Mouse (Mus musculus): ENCODE measurements around the gene Tmem102. TPM values are rescaled to one million over a fixed set of nuclear protein-coding genes. Genes with fewer than 3 reads are reported as not detected.

Tmem102 gene
- polyA plus RNA-seq, 1 experiment from 2014 or later = 2.4 TPM

DNA sequence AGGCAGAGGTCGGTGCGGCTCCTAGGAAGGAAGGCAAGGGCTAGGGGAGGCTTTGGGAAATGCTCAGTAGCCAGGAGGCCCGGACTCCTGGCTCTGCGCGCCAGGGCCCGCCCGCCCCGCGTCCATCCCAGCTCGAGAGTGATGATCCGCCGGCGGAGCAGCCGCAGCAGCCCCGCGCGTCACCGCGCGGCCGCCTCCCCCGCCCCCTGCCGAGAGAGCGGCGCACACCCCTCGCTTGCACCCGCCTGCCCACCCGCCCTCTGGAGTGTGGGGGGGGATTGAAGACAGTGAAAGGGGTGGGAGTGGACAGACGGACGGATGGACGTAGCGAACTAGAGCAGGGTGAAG is 32.2 kb upstream of the Tmem102 start, which contains the start of gene Nlgn2:
Nlgn2 (minus strand) TSS at position 181 of the 348 bp plus-strand sequence.
- peak; percentile 68; the same call in 1 of the 2 replicates for ATAC-seq (ENCODE audit: low FRiP score)

GRCm38 (mm10) chr11:69836703-69837576 is 31.5 kb upstream of the Tmem102 start:
- peaks cover 12% of the 10 kb centered on the region; the same call in 1 of the 2 replicates for H3K27me3 ChIP-seq
- H3K4me3 ChIP-seq = peak overlapping the region; percentile 88
- H3K4me2 ChIP-seq (replicated peaks) = peak overlapping the region; percentile 97
- no peaks in the 10 kb centered on the region for H3K9me3 ChIP-seq (replicated peaks)
- peak overlapping the region; percentile 98 for H3K9ac ChIP-seq
- ATAC-seq (ENCODE audit: low FRiP score) = peak; percentile 12
- 2% methylated on average over 38 of the region's 52 CpGs for WGBS
- peaks cover 20% of the 10 kb centered on the region for H3K36me3 ChIP-seq
- H3K27ac ChIP-seq = peak overlapping the region; percentile 97
- peaks cover 40% of the 10 kb centered on the region for H3K4me1 ChIP-seq

More for the DNA sequence above, 32.2 kb upstream of the Tmem102 start, which contains the start of gene Nlgn2:
- H3K9me3 ChIP-seq (replicated peaks) = no peaks in the 10 kb centered on the region
- peak within 1 kb of the TSS; percentile 97 for H3K27ac ChIP-seq
- H3K9ac ChIP-seq = peak within 1 kb of the TSS; percentile 98
- H3K27me3 ChIP-seq = peaks cover 12% of the 10 kb centered on the region; the same call in 1 of the 2 replicates
- peak within 1 kb of the TSS; percentile 88 for H3K4me3 ChIP-seq
- peak within 1 kb of the TSS; percentile 97 for H3K4me2 ChIP-seq (replicated peaks)
- WGBS = under 1% methylated on average over 32 of the region's 32 CpGs
- peaks cover 14% of the 10 kb centered on the region for H3K36me3 ChIP-seq
- H3K4me1 ChIP-seq = peaks cover 40% of the 10 kb centered on the region

DNA sequence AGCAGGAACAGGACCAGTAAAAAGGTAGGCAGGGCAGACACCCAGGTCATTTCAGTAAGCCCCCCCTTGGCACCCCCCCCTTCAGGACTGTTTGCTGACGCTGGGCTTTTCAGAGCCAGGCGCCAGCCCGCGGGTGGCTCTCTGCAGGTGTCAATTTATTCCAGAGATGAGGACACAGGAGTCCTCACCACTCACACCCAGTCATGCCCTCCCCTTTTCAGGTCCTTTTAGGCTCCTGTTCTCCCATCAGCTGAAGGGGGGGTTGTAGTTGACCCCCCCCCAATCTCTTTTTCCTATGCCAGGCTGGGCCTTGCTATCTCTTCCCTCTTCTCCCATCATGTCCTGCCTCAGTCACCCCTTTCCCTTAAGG is 30.5 kb upstream of the Tmem102 start:
- Histone ChIP-seq H3K27me3 (peaks cover 12% of the 10 kb centered on the region; the same call in 1 of the 2 replicates), H3K9me3 (replicated peaks) (no peaks in the 10 kb centered on the region), H3K36me3 (peaks cover 30% of the 10 kb centered on the region), H3K4me1 (peaks cover 44% of the 10 kb centered on the region), H3K4me2 (replicated peaks) (peak overlapping the region; percentile 97), H3K27ac (peak overlapping the region; percentile 97), H3K4me3 (peak overlapping the region; percentile 88), H3K9ac (peak overlapping the region; percentile 98)
- WGBS = 2% methylated on average over 4 of the region's 4 CpGs
- no peak for ATAC-seq (ENCODE audit: low FRiP score)

DNA sequence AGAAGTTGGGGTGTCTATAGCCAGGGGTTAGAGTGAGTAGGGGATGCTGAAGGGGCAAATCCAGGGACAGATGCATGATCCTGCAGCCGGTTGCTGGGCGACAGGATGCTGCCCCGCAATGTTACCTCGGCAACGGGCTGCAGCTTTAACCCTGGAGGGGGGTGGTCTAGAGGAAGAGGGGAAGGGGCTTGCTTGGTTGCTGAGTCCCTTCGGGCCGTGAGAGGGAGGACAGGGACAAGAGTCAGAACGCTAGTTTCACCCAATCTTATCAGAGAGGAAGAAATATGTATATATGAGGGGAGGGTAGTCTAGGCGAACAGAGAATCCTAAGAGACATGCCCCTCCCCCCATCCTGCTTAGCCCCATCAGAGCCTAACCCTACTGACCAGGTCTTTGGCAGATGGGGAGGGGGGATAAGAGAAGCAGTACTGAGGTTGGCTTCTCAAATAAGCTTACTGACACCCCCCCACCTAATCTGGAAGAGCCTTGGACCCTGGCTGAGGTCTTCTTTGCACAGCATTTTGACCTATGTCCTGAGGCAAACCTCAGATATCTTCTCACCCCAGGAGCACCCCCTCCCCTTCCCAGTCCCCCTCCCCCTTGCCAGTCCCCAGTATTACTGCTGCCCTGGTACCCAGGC is 30.0 kb upstream of the Tmem102 start:
- Histone ChIP-seq H3K27me3 (peaks cover 12% of the 10 kb centered on the region; the same call in 1 of the 2 replicates), H3K4me3 (peak overlapping the region; percentile 88), H3K4me1 (peaks cover 46% of the 10 kb centered on the region), H3K36me3 (peaks cover 33% of the 10 kb centered on the region), H3K9ac (peak overlapping the region; percentile 98), H3K9me3 (replicated peaks) (no peaks in the 10 kb centered on the region), H3K27ac (peak overlapping the region; percentile 97), H3K4me2 (replicated peaks) (peak overlapping the region; percentile 97)
- no peak for ATAC-seq (ENCODE audit: low FRiP score)
- WGBS = 1% methylated on average over 9 of the region's 9 CpGs

GRCm38 (mm10) chr11:69834001-69834549 is 28.7 kb upstream of the Tmem102 start:
- 7% methylated on average over 48 of the region's 48 CpGs for WGBS
- Histone ChIP-seq H3K9me3 (replicated peaks) (no peaks in the 10 kb centered on the region), H3K27ac (peak overlapping the region; percentile 44), H3K4me3 (peak overlapping the region; percentile 88), H3K4me2 (replicated peaks) (peak overlapping the region; percentile 97), H3K4me1 (peaks cover 48% of the 10 kb centered on the region), H3K36me3 (peaks cover 36% of the 10 kb centered on the region), H3K9ac (peak overlapping the region; percentile 98), H3K27me3 (peaks cover 12% of the 10 kb centered on the region; the same call in 1 of the 2 replicates)
- no peak for ATAC-seq (ENCODE audit: low FRiP score)

GRCm38 (mm10) chr11:69833554-69833953 is 28.1 kb upstream of the Tmem102 start:
- Histone ChIP-seq H3K9me3 (replicated peaks) (no peaks in the 10 kb centered on the region), H3K4me2 (replicated peaks) (peak overlapping the region; percentile 97), H3K4me3 (peak overlapping the region; percentile 88), H3K4me1 (peaks cover 49% of the 10 kb centered on the region), H3K27me3 (peaks cover 12% of the 10 kb centered on the region; the same call in 1 of the 2 replicates), H3K27ac (no peak overlapping the region), H3K9ac (peak overlapping the region; percentile 98), H3K36me3 (peaks cover 38% of the 10 kb centered on the region)
- 68% methylated on average over 8 of the region's 8 CpGs for WGBS
- no peak for ATAC-seq (ENCODE audit: low FRiP score)

GRCm38 (mm10) chr11:69828832-69829231 is 23.4 kb upstream of the Tmem102 start:
- Histone ChIP-seq H3K4me3 (no peak overlapping the region), H3K27me3 (0 out of 2 replicates have a peak, but pooled peaks cover 9% of the 10 kb centered on the region), H3K27ac (no peak overlapping the region), H3K4me2 (replicated peaks) (no peak overlapping the region), H3K9ac (no peak overlapping the region), H3K36me3 (peaks cover 84% of the 10 kb centered on the region), H3K9me3 (replicated peaks) (no peaks in the 10 kb centered on the region), H3K4me1 (peaks cover 22% of the 10 kb centered on the region)
- no peak for ATAC-seq (ENCODE audit: low FRiP score)
- 62% methylated on average over 5 of the region's 5 CpGs for WGBS

DNA sequence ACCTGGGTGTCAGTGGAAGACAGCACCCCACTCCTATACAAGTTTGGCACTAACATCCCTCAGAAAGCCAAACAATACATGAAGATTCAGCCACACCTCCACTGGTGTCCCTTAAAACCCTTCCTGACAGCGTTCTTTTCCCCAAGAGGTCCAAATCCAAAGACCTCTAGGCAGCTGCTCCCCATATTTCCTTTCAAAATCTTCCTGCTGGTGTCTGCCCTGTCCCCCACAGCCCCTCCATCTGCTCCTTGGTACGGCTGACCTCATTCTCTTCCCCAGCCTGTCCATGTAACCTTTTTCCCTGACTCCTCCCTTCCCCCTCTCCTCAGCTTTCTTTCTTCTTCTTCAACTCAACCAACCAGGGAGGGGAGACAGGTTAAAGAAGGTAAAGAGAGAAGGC is 18.0 kb upstream of the Tmem102 start:
- H3K27me3 ChIP-seq = no peaks in the 10 kb centered on the region
- no peak overlapping the region for H3K4me3 ChIP-seq
- no peak for ATAC-seq (ENCODE audit: low FRiP score)
- H3K9ac ChIP-seq = no peak overlapping the region
- H3K4me1 ChIP-seq = no peaks in the 10 kb centered on the region
- peaks cover 46% of the 10 kb centered on the region for H3K36me3 ChIP-seq
- H3K4me2 ChIP-seq (replicated peaks) = no peak overlapping the region
- 0 out of 2 replicates have a peak overlapping the region, but pooled peaks have one; percentile 7 for H3K27ac ChIP-seq
- 77% methylated on average over 2 of the region's 2 CpGs for WGBS
- no peaks in the 10 kb centered on the region for H3K9me3 ChIP-seq (replicated peaks)

GRCm38 (mm10) chr11:69822080-69822479 is 16.7 kb upstream of the Tmem102 start, which contains the start of gene Spem1:
Spem1 (minus strand) TSS chr11:69822180.
- 0 out of 2 replicates have a peak, but pooled peaks cover 6% of the 10 kb centered on the region for H3K9me3 ChIP-seq (replicated peaks)
- H3K9ac ChIP-seq = no peak within 1 kb of the TSS
- WGBS = 83% methylated on average over 3 of the region's 3 CpGs
- no peaks in the 10 kb centered on the region for H3K27me3 ChIP-seq
- H3K36me3 ChIP-seq = peaks cover 33% of the 10 kb centered on the region
- H3K4me1 ChIP-seq = no peaks in the 10 kb centered on the region
- H3K4me2 ChIP-seq (replicated peaks) = no peak within 1 kb of the TSS
- H3K27ac ChIP-seq = no peak within 1 kb of the TSS
- no peak within 1 kb of the TSS for H3K4me3 ChIP-seq
- ATAC-seq (ENCODE audit: low FRiP score) = no peak

DNA sequence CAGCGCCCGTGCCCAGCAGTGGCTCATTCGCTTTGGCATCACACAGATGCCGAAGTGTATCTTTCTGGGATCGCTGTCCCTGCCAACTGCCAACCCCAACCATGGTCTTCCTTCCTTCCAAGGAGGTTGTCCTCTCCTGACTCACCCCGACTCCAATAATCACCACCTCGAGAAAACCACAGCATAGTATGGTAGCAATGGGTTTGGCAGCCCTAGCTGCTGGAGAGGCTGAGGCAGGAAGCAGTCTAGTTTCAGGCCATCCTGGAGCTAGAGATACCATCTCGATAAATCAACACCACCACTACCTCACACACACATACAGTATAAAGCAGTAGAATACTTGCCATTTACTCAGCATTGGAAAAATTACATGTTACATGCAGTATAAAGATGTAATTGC is 13.4 kb upstream of the Tmem102 start:
- no peaks in the 10 kb centered on the region for H3K27me3 ChIP-seq
- peaks cover under 1% of the 10 kb centered on the region; the same call in 1 of the 2 replicates for H3K36me3 ChIP-seq
- no peak for ATAC-seq (ENCODE audit: low FRiP score)
- no peak overlapping the region for H3K9ac ChIP-seq
- WGBS = 90% methylated on average over 8 of the region's 8 CpGs
- H3K4me2 ChIP-seq (replicated peaks) = no peak overlapping the region
- no peak overlapping the region for H3K4me3 ChIP-seq
- 0 out of 2 replicates have a peak, but pooled peaks cover 10% of the 10 kb centered on the region for H3K9me3 ChIP-seq (replicated peaks)
- no peak overlapping the region for H3K27ac ChIP-seq
- no peaks in the 10 kb centered on the region for H3K4me1 ChIP-seq

- Histone ChIP-seq H3K27ac (no peak within 1 kb of the TSS), H3K36me3 (no peaks in the 10 kb centered on the region), H3K4me2 (replicated peaks) (no peak within 1 kb of the TSS), H3K4me3 (no peak within 1 kb of the TSS), H3K9ac (no peak within 1 kb of the TSS), H3K27me3 (no peaks in the 10 kb centered on the region), H3K4me1 (no peaks in the 10 kb centered on the region), H3K9me3 (replicated peaks) (0 out of 2 replicates have a peak, but pooled peaks cover 10% of the 10 kb centered on the region)
- ATAC-seq (ENCODE audit: low FRiP score) = no peak
- WGBS = 71% methylated on average over 2 of the region's 2 CpGs
Observed at GRCm38 (mm10) chr11:69818365-69818764, 12.9 kb upstream of the Tmem102 start, which contains the start of gene Spem2. Spem2 (minus strand) TSS chr11:69818465.

DNA sequence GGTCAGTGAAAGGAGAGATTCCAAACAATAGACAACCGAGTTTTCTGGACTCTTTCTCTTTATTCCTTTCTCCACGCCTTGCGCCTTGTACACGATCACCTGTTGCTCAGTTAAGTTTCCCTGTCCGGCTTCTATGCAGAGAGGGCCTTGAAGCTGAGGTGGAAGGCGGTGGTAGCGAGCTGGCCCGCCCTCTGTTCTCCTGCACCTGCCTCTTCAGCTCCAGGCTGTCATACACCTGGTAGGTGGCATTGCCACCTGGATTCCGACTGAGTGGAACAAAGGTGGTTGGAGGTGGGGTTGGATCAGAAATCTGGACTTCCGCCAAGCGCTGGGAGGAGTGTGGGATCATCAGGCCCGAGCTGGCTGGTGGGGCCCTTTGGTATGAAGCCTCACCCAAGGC is 11.1 kb upstream of the Tmem102 start:
- H3K36me3 ChIP-seq = no peaks in the 10 kb centered on the region
- H3K4me1 ChIP-seq = no peaks in the 10 kb centered on the region
- whole genome bisulfite sequencing = 95% methylated on average over 12 of the region's 12 CpGs
- no peaks in the 10 kb centered on the region for H3K27me3 ChIP-seq
- no peak overlapping the region for H3K27ac ChIP-seq
- no peak overlapping the region for H3K9ac ChIP-seq
- no peak overlapping the region for H3K4me3 ChIP-seq
- H3K4me2 ChIP-seq (replicated peaks) = no peak overlapping the region
- 0 out of 2 replicates have a peak, but pooled peaks cover 10% of the 10 kb centered on the region for H3K9me3 ChIP-seq (replicated peaks)
- no peak for ATAC-seq (ENCODE audit: low FRiP score)

All from hindbrain, embryonic 12.5 days (tissue).